Mouse (Mus musculus): ENCODE data around the gene Cdk5r1. TPM values are rescaled to one million over a fixed set of nuclear protein-coding genes. Genes with fewer than 3 reads are reported as not detected.
"Not testable (repeated sequence)": the region's sequence is repeated elsewhere in the genome, so short reads cannot be mapped to it uniquely, and the experiment has no call there.

Cdk5r1 gene
- polyA plus RNA-seq, 1 experiment from 2014 or later, result 0.39 TPM

GRCm38 (mm10) chr11:80446916-80447315 lies 29.9 kb upstream of the Cdk5r1 start:
- H3K27me3 ChIP-seq (replicated peaks; ENCODE audit: insufficient read depth, low read length), result no peaks in the 10 kb centered on the region
- H3K27ac ChIP-seq (ENCODE audit: low read length), result no peak overlapping the region
- no peaks in the 10 kb centered on the region for H3K4me1 ChIP-seq (ENCODE audit: insufficient read depth, low read depth, low read length)
- no peak for ATAC-seq
- no peak overlapping the region for H3K4me2 ChIP-seq (replicated peaks; ENCODE audit: low read depth, low read length)
- no peak overlapping the region for H3K4me3 ChIP-seq (ENCODE audit: low read depth, low read length)
- DNase-seq (ENCODE audit: low spot score), result no peak
- TF ChIP-seq CTCF (IDR thresholded peaks at IDR 0.05), result no peak
- no peak for TF ChIP-seq EP300 (IDR thresholded peaks at IDR 0.05)
- H3K9ac ChIP-seq (replicated peaks; ENCODE audit: low read depth), result no peak overlapping the region
- no peaks in the 10 kb centered on the region for H3K9me3 ChIP-seq (ENCODE audit: low read length)
- peaks cover 11% of the 10 kb centered on the region; the same call in 1 of the 2 replicates for H3K36me3 ChIP-seq (ENCODE audit: insufficient read depth, low read length)
- 91% methylated on average over 3 of the region's 3 CpGs for WGBS

- Histone ChIP-seq H3K27me3 (replicated peaks; ENCODE audit: insufficient read depth, low read length) (no peaks in the 10 kb centered on the region), H3K4me1 (ENCODE audit: insufficient read depth, low read depth, low read length) (no peaks in the 10 kb centered on the region), H3K4me3 (ENCODE audit: low read depth, low read length) (no peak overlapping the region), H3K4me2 (replicated peaks; ENCODE audit: low read depth, low read length) (no peak overlapping the region), H3K27ac (ENCODE audit: low read length) (no peak overlapping the region), H3K9me3 (ENCODE audit: low read length) (no peaks in the 10 kb centered on the region), H3K36me3 (ENCODE audit: insufficient read depth, low read length) (peaks cover 14% of the 10 kb centered on the region; the same call in 1 of the 2 replicates), H3K9ac (replicated peaks; ENCODE audit: low read depth) (no peak overlapping the region)
- no peak for ATAC-seq
- DNase-seq (ENCODE audit: low spot score), result no peak
- WGBS, result 79% methylated on average over 2 of the region's 2 CpGs
- no peak for TF ChIP-seq EP300 (IDR thresholded peaks at IDR 0.05)
- 0 out of 2 replicates have a peak, but pooled peaks have one; percentile 20 for TF ChIP-seq CTCF (IDR thresholded peaks at IDR 0.05)
Measured at GRCm38 (mm10) chr11:80449859-80450258, 27.0 kb upstream of the Cdk5r1 start.

GRCm38 (mm10) chr11:80452242-80452641 lies 24.6 kb upstream of the Cdk5r1 start:
- Histone ChIP-seq H3K4me2 (replicated peaks; ENCODE audit: low read depth, low read length) (no peak overlapping the region), H3K36me3 (ENCODE audit: insufficient read depth, low read length) (peaks cover 8% of the 10 kb centered on the region; the same call in 1 of the 2 replicates), H3K9ac (replicated peaks; ENCODE audit: low read depth) (no peak overlapping the region), H3K27me3 (replicated peaks; ENCODE audit: insufficient read depth, low read length) (no peaks in the 10 kb centered on the region), H3K27ac (ENCODE audit: low read length) (no peak overlapping the region), H3K4me3 (ENCODE audit: low read depth, low read length) (no peak overlapping the region), H3K9me3 (ENCODE audit: low read length) (no peaks in the 10 kb centered on the region), H3K4me1 (ENCODE audit: insufficient read depth, low read depth, low read length) (no peaks in the 10 kb centered on the region)
- WGBS, result 84% methylated on average over 3 of the region's 3 CpGs
- DNase-seq (ENCODE audit: low spot score), result no peak
- ATAC-seq, result no peak
- no peak for TF ChIP-seq CTCF (IDR thresholded peaks at IDR 0.05)

- ATAC-seq (no peak), DNase-seq (ENCODE audit: low spot score) (no peak)
- Histone ChIP-seq H3K36me3 (ENCODE audit: insufficient read depth, low read length) (peaks cover 12% of the 10 kb centered on the region; the same call in 1 of the 2 replicates), H3K4me3 (ENCODE audit: low read depth, low read length) (no peak overlapping the region), H3K4me1 (ENCODE audit: insufficient read depth, low read depth, low read length) (no peaks in the 10 kb centered on the region), H3K9me3 (ENCODE audit: low read length) (no peaks in the 10 kb centered on the region), H3K4me2 (replicated peaks; ENCODE audit: low read depth, low read length) (no peak overlapping the region), H3K9ac (replicated peaks; ENCODE audit: low read depth) (no peak overlapping the region), H3K27ac (ENCODE audit: low read length) (no peak overlapping the region), H3K27me3 (replicated peaks; ENCODE audit: insufficient read depth, low read length) (no peaks in the 10 kb centered on the region)
- WGBS, result 93% methylated on average over 1 of the region's 1 CpGs
- TF ChIP-seq CTCF (IDR thresholded peaks at IDR 0.05) (no peak), EP300 (IDR thresholded peaks at IDR 0.05) (no peak)
Measured at GRCm38 (mm10) chr11:80453198-80453597, 23.6 kb upstream of the Cdk5r1 start.

GRCm38 (mm10) chr11:80463605-80464130 lies 13.2 kb upstream of the Cdk5r1 start:
- peak; percentile 17; the same call in 1 of the 2 replicates for TF ChIP-seq CTCF (IDR thresholded peaks at IDR 0.05)
- not testable (repeated sequence) for H3K27ac ChIP-seq (ENCODE audit: low read length); H3K4me2 ChIP-seq (replicated peaks; ENCODE audit: low read depth, low read length); H3K4me3 ChIP-seq (ENCODE audit: low read depth, low read length); H3K27me3 ChIP-seq (replicated peaks; ENCODE audit: insufficient read depth, low read length); H3K4me1 ChIP-seq (ENCODE audit: insufficient read depth, low read depth, low read length); DNase-seq (ENCODE audit: low spot score); ATAC-seq; H3K9me3 ChIP-seq (ENCODE audit: low read length); H3K9ac ChIP-seq (replicated peaks; ENCODE audit: low read depth)
- H3K36me3 ChIP-seq (ENCODE audit: insufficient read depth, low read length), result peaks cover 30% of the 10 kb centered on the region
- 81% methylated on average over 4 of the region's 4 CpGs for WGBS

- ATAC-seq, result no peak
- H3K36me3 ChIP-seq (ENCODE audit: insufficient read depth, low read length), result peaks cover 17% of the 10 kb centered on the region
- no peak for DNase-seq (ENCODE audit: low spot score)
- WGBS, result 76% methylated on average over 16 of the region's 16 CpGs
- no peak overlapping the region for H3K9ac ChIP-seq (replicated peaks; ENCODE audit: low read depth)
- no peak overlapping the region for H3K27ac ChIP-seq (ENCODE audit: low read length)
- no peaks in the 10 kb centered on the region for H3K9me3 ChIP-seq (ENCODE audit: low read length)
- TF ChIP-seq EP300 (IDR thresholded peaks at IDR 0.05), result no peak
- TF ChIP-seq CTCF (IDR thresholded peaks at IDR 0.05), result no peak
- no peaks in the 10 kb centered on the region for H3K27me3 ChIP-seq (replicated peaks; ENCODE audit: insufficient read depth, low read length)
- H3K4me1 ChIP-seq (ENCODE audit: insufficient read depth, low read depth, low read length), result 0 out of 2 replicates have a peak, but pooled peaks cover 2% of the 10 kb centered on the region
- no peak overlapping the region for H3K4me2 ChIP-seq (replicated peaks; ENCODE audit: low read depth, low read length)
- no peak overlapping the region for H3K4me3 ChIP-seq (ENCODE audit: low read depth, low read length)
Measured at GRCm38 (mm10) chr11:80471836-80472605, 4.8 kb upstream of the Cdk5r1 start.
